Mouse (Mus musculus): ENCODE results near the gene Rbm8a. TPM values are rescaled to one million over a fixed set of nuclear protein-coding genes. Genes with fewer than 3 reads are reported as not detected.

Rbm8a gene
- polyA plus RNA-seq, 1 experiment: 3.1 TPM

GRCm38 (mm10) chr3:96667316-96667715 is 37.6 kb downstream of the Rbm8a start:
- H3K27me3 ChIP-seq (ENCODE audit: control insufficient read depth, insufficient read depth, low read length): no peaks in the 10 kb centered on the region
- no peak overlapping the region for H3K27ac ChIP-seq (ENCODE audit: insufficient read depth, low read length)
- peak in 1 of 2 experiments; percentile 17 for DNase-seq (ENCODE audit: low read depth in 1 of 2, low spot score in 2 of 2)
- peaks cover 3% of the 10 kb centered on the region; the same call in 1 of the 2 replicates for H3K4me1 ChIP-seq (ENCODE audit: control insufficient read depth, insufficient read depth, insufficient read length)
- no peak overlapping the region for H3K4me3 ChIP-seq (ENCODE audit: extremely low read depth, insufficient read depth, insufficient read length)
- TF ChIP-seq POLR2A (IDR thresholded peaks at IDR 0.05; ENCODE audit: low read depth, low read length): no peak
- no peak for TF ChIP-seq CTCF (IDR thresholded peaks at IDR 0.05; ENCODE audit: extremely low read depth, insufficient read depth, insufficient read length, insufficient replicate concordance)
- no peaks in the 10 kb centered on the region for H3K36me3 ChIP-seq (ENCODE audit: control insufficient read depth, insufficient read depth, low read length)
- 34% methylated on average over 1 of the region's 1 CpGs for WGBS

GRCm38 (mm10) chr3:96668424-96669067 is 38.8 kb downstream of the Rbm8a start:
- 92% methylated on average over 5 of the region's 5 CpGs for WGBS
- Histone ChIP-seq H3K27me3 (ENCODE audit: control insufficient read depth, insufficient read depth, low read length) (no peaks in the 10 kb centered on the region), H3K4me1 (ENCODE audit: control insufficient read depth, insufficient read depth, insufficient read length) (peaks cover 3% of the 10 kb centered on the region; the same call in 1 of the 2 replicates), H3K4me3 (ENCODE audit: extremely low read depth, insufficient read depth, insufficient read length) (no peak overlapping the region), H3K36me3 (ENCODE audit: control insufficient read depth, insufficient read depth, low read length) (no peaks in the 10 kb centered on the region), H3K27ac (ENCODE audit: insufficient read depth, low read length) (no peak overlapping the region)
- TF ChIP-seq CTCF (IDR thresholded peaks at IDR 0.05; ENCODE audit: extremely low read depth, insufficient read depth, insufficient read length, insufficient replicate concordance): no peak
- no peak for TF ChIP-seq POLR2A (IDR thresholded peaks at IDR 0.05; ENCODE audit: low read depth, low read length)
- DNase-seq (ENCODE audit: low read depth in 1 of 2, low spot score in 2 of 2): no peak

GRCm38 (mm10) chr3:96669727-96670468 is 40.2 kb downstream of the Rbm8a start, which contains the start of gene Ankrd35:
TSS of gene Ankrd35 (plus strand) at chr3:96670131.
- DNase-seq (ENCODE audit: low read depth in 1 of 2, low spot score in 2 of 2): peak; percentile 74 to 82
- WGBS: 6% methylated on average over 35 of the region's 35 CpGs
- Histone ChIP-seq H3K36me3 (ENCODE audit: control insufficient read depth, insufficient read depth, low read length) (no peaks in the 10 kb centered on the region), H3K4me3 (ENCODE audit: extremely low read depth, insufficient read depth, insufficient read length) (peak within 1 kb of the TSS; percentile 56), H3K27ac (ENCODE audit: insufficient read depth, low read length) (no peak within 1 kb of the TSS), H3K27me3 (ENCODE audit: control insufficient read depth, insufficient read depth, low read length) (no peaks in the 10 kb centered on the region), H3K4me1 (ENCODE audit: control insufficient read depth, insufficient read depth, insufficient read length) (peaks cover 3% of the 10 kb centered on the region; the same call in 1 of the 2 replicates)
- TF ChIP-seq CTCF (IDR thresholded peaks at IDR 0.05; ENCODE audit: extremely low read depth, insufficient read depth, insufficient read length, insufficient replicate concordance) (0 out of 2 replicates have a peak, but pooled peaks have one; percentile 3), POLR2A (IDR thresholded peaks at IDR 0.05; ENCODE audit: low read depth, low read length) (no peak)

- TF ChIP-seq POLR2A (IDR thresholded peaks at IDR 0.05; ENCODE audit: low read depth, low read length) (no peak), CTCF (IDR thresholded peaks at IDR 0.05; ENCODE audit: extremely low read depth, insufficient read depth, insufficient read length, insufficient replicate concordance) (no peak)
- no peaks in the 10 kb centered on the region for H3K27me3 ChIP-seq (ENCODE audit: control insufficient read depth, insufficient read depth, low read length)
- H3K4me1 ChIP-seq (ENCODE audit: control insufficient read depth, insufficient read depth, insufficient read length): peaks cover 3% of the 10 kb centered on the region; the same call in 1 of the 2 replicates
- WGBS: 94% methylated on average over 5 of the region's 5 CpGs
- DNase-seq (ENCODE audit: low read depth in 1 of 2, low spot score in 2 of 2): no peak
- no peak overlapping the region for H3K4me3 ChIP-seq (ENCODE audit: extremely low read depth, insufficient read depth, insufficient read length)
- H3K36me3 ChIP-seq (ENCODE audit: control insufficient read depth, insufficient read depth, low read length): no peaks in the 10 kb centered on the region
- H3K27ac ChIP-seq (ENCODE audit: insufficient read depth, low read length): no peak overlapping the region
Observed at GRCm38 (mm10) chr3:96671519-96671918, 41.8 kb downstream of the Rbm8a start.

- H3K4me3 ChIP-seq (ENCODE audit: extremely low read depth, insufficient read depth, insufficient read length): no peak overlapping the region
- TF ChIP-seq POLR2A (IDR thresholded peaks at IDR 0.05; ENCODE audit: low read depth, low read length) (no peak), CTCF (IDR thresholded peaks at IDR 0.05; ENCODE audit: extremely low read depth, insufficient read depth, insufficient read length, insufficient replicate concordance) (no peak)
- H3K27me3 ChIP-seq (ENCODE audit: control insufficient read depth, insufficient read depth, low read length): no peaks in the 10 kb centered on the region
- no peaks in the 10 kb centered on the region for H3K36me3 ChIP-seq (ENCODE audit: control insufficient read depth, insufficient read depth, low read length)
- H3K4me1 ChIP-seq (ENCODE audit: control insufficient read depth, insufficient read depth, insufficient read length): peaks cover 3% of the 10 kb centered on the region; the same call in 1 of the 2 replicates
- 87% methylated on average over 4 of the region's 4 CpGs for WGBS
- DNase-seq (ENCODE audit: low read depth in 1 of 2, low spot score in 2 of 2): no peak
- no peak overlapping the region for H3K27ac ChIP-seq (ENCODE audit: insufficient read depth, low read length)
Observed at GRCm38 (mm10) chr3:96673514-96673913, 43.8 kb downstream of the Rbm8a start.

- no peak for TF ChIP-seq CTCF (IDR thresholded peaks at IDR 0.05; ENCODE audit: extremely low read depth, insufficient read depth, insufficient read length, insufficient replicate concordance)
- no peak for TF ChIP-seq POLR2A (IDR thresholded peaks at IDR 0.05; ENCODE audit: low read depth, low read length)
- H3K4me3 ChIP-seq (ENCODE audit: extremely low read depth, insufficient read depth, insufficient read length): no peak overlapping the region
- WGBS: 82% methylated on average over 8 of the region's 8 CpGs
- H3K27ac ChIP-seq (ENCODE audit: insufficient read depth, low read length): no peak overlapping the region
- no peaks in the 10 kb centered on the region for H3K27me3 ChIP-seq (ENCODE audit: control insufficient read depth, insufficient read depth, low read length)
- no peaks in the 10 kb centered on the region for H3K36me3 ChIP-seq (ENCODE audit: control insufficient read depth, insufficient read depth, low read length)
- peaks cover 3% of the 10 kb centered on the region; the same call in 1 of the 2 replicates for H3K4me1 ChIP-seq (ENCODE audit: control insufficient read depth, insufficient read depth, insufficient read length)
- DNase-seq (ENCODE audit: low read depth in 1 of 2, low spot score in 2 of 2): no peak
Observed at GRCm38 (mm10) chr3:96674442-96674841, 44.7 kb downstream of the Rbm8a start.

Data from spleen, adult 2 months (tissue).